Mouse (Mus musculus) inflammation-experienced regulatory T-cells (primary cell): ENCODE measurements around the gene Rwdd4a. TPM values are rescaled to one million over a fixed set of nuclear protein-coding genes. Genes with fewer than 3 reads are reported as not detected.

Experiments
- polyA plus RNA-seq, 2 experiments: library from polyadenylated mRNA; unstranded; fragments of 100-300 nt; shearing (Covaris generic); gene quantifications; one replicate each; pipeline ENCODE4 v1.2.1; 2017

Rwdd4a gene
- 10 to 100 TPM; 40.0 to 52.0 TPM for polyA plus RNA-seq

DNA sequence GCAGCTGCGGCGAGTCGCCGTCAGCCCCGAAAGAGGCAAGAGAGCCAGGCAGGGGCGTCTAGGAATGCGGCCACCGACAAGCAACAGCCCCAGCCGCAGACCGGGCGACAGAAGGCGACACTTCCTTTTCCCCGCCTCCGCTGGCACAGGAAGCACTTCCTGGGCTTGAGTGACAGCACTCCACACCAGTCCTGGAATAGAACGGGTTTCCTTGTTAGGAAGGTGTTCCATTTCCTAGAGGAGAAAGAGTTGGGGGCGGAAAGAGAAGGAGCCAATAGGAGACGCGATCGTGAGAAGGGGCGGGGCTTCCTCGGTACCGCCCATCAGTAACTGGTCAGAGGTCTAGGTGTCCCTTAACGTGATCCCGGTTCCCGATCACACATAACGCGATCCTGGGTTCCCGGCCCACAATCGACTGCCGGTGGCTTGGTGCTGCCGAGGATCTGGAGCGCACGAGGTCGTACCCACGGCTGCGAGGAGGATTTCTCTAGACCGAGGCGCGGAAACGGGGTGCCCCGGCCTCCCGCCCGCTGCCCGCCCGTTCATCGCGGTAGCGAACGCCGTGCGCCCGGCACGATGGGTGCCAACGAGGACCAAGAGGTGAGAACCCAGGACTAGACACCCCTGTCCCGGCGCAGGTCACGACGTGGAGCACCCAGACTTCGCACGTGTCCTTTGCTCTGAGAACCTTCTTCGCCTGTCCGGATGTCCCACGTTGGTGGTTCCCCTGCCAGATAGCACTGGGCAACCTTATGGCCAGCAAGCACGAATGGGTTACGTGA, at the start of gene Rwdd4a, which contains the start of gene Trappc11:
TSS of gene Rwdd4a (plus strand) at position 321 of the 782 bp plus-strand sequence.
TSS of gene Trappc11 (minus strand) at position 127 of the 782 bp plus-strand sequence.

Other genes starting within 250 kb of the Rwdd4a start
- gene Stox2, start 87.3 kb upstream of the Rwdd4a start, polyA plus RNA-seq, result 1 to 10 TPM in 1 of 2 experiments, under 1 TPM in 1; 0.49 to 2.1 TPM
- gene Trappc11, start 194 bp upstream of the Rwdd4a start, polyA plus RNA-seq, result 10 to 100 TPM; 42.4 to 44.7 TPM
- 10 to 100 TPM; 31.7 to 33.9 TPM for gene Ing2, start 141.9 kb downstream of the Rwdd4a start, polyA plus RNA-seq
- 10 to 100 TPM; 49.8 to 50.9 TPM for gene Cdkn2aip, start 180.3 kb downstream of the Rwdd4a start, polyA plus RNA-seq